Mouse (Mus musculus) adrenal gland, postnatal 36 days (tissue): ENCODE measurements around the gene Slc32a1. TPM values are rescaled to one million over a fixed set of nuclear protein-coding genes. Genes with fewer than 3 reads are reported as not detected.

Experiments
- DNase-seq, 2 experiments: peaks; one replicate each; pipeline ENCODE4 v3.0.0; 2021; ENCODE audit warnings: mixed read lengths in 1 of 2
- microRNA-seq: library from miRNA; unstranded; fragments of <30 nt; microRNA quantifications from one replicate; pipeline ENCODE4 v1.2.0, GENCODE M21; 2021
- total RNA-seq, 2 experiments: library from RNA; stranded (reverse); gene quantifications; 2 replicates each; pipeline ENCODE4 v1.2.3; 2021

Gene Slc32a1
- total RNA-seq, 2 experiments from 2014 or later = not detected

DNA sequence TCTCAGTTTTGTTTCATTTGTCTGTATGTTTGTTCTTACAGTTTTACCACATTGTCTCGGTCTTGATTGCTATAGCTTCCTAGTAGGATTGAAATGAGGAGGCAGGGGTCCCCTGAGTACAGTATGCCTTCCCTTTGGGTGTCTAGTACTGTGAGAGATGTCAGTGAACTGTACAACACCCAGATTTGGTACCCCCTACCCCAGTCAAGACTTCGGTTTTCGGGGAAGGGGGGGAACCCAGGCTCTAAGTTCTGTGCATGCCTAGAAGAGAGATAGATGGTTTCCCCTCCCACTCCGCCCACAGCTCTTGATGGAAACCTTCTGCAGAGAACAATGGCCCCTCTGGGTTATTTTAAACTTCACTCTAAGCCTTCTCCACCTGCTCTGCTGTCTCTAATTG is 54.5 kb downstream of the Slc32a1 start, which contains the start of gene Ppp1r16b:
Gene Ppp1r16b, plus strand, starts transcription at position 301 of the 400 bp plus-strand sequence.
- DNase-seq = no peak

Small RNAs within 50 kb of the gene (microRNA-seq; reads per million reads assigned to microRNA genes)
- gene Mir3474 = 4.0 reads per million, percentile 11 among the genes with 10 or more reads in this experiment

Other genes with a start within 250 kb of the Slc32a1 start
- 1 to 10 TPM; 3.5 to 4.7 TPM for gene Snhg11, start 235.1 kb upstream of the Slc32a1 start, total RNA-seq
- 10 to 100 TPM; 69.6 to 69.9 TPM for gene Ralgapb, start 200.9 kb upstream of the Slc32a1 start, total RNA-seq
- 10 to 100 TPM; 90.4 to 93.3 TPM for gene Adig, start 108.2 kb upstream of the Slc32a1 start, total RNA-seq
- gene Arhgap40, start 98.0 kb upstream of the Slc32a1 start, total RNA-seq = not detected
- gene Actr5, start 14.1 kb downstream of the Slc32a1 start, total RNA-seq = 10 to 100 TPM; 11.0 to 11.9 TPM
- 10 to 100 TPM in 1 of 2 experiments, 1 to 10 TPM in 1; 8.8 to 14.1 TPM for gene Ppp1r16b, start 54.6 kb downstream of the Slc32a1 start, total RNA-seq
- 1 to 10 TPM; 1.6 to 1.9 TPM for gene Fam83d, start 157.3 kb downstream of the Slc32a1 start, total RNA-seq
- 10 to 100 TPM; 10.6 to 11.2 TPM for gene Dhx35, start 184.0 kb downstream of the Slc32a1 start, total RNA-seq